Mouse (Mus musculus): ENCODE results near the gene Lrrc8a.

Gene Lrrc8a

GRCm38 (mm10) chr2:30238906-30239465 lies 1.5 kb downstream of the Lrrc8a start:
- no peak for DNase-seq (ENCODE audit: low read depth, low spot score)

DNA sequence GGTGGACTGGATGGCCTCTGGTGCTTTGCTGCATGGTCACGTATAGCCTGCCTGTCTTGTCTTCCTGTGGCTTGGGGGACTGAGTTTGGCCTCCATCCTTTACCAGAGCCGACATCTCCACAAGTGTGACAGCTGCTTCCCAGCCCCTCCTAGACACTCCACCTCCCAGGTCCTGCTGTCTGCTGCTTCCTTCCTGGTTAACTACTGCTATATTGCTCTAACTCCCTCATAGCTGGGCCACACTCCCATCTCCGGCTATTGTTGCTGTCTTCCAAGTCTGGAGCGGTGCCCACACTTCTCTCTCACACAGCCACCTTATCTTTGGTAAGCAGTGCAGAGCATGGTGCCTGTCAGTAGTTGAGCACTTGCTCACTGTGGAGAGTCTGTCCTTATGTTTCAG lies 2.3 kb downstream of the Lrrc8a start:
- no peak for DNase-seq (ENCODE audit: low read depth, low spot score)

- no peak for DNase-seq (ENCODE audit: low read depth, low spot score)
Observed at GRCm38 (mm10) chr2:30240267-30240666, 2.8 kb downstream of the Lrrc8a start, which contains the start of gene Gm28035. Gene Gm28035, plus strand, starts transcription at chr2:30240567.

DNA sequence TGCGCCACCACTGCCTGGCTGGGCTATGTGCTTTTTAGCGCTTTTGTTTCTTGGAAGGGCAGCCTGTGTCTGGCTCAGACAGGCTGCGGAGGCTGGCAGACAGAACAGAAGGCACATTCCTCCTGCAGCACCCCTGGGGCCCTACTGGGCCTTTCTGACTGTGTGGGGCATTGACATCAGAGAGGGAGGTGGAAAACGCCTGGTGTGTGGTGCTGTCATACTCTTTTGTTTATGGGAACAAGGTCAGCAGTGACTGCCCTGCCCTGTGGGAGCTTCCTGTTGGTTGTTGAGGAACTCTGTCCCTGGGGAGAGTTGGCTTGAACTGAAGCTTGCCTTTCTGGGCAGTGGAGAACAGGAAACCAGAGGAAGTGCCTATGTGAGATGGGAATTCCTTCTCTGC lies 5.0 kb downstream of the Lrrc8a start:
- no peak for DNase-seq (ENCODE audit: low read depth, low spot score)

DNA sequence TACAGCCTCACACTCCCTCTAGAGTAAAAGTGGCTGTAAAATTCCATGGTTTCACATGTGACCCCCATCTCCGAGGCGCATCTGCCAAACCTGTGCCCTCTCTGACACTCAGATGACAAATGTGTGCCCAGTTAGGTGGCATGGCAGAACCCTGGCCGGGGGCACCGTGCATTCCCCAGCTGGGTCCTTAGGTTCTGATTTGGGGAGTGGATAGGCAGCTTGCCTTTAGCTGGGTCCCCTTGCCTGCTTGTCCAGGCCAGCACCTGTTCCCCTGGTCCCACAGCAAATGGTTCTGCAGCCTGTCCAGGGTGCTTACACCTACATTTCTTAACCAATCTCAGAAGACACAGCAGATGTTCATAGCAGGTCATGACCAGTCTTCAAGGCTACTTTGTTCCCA lies 5.9 kb downstream of the Lrrc8a start:
- DNase-seq (ENCODE audit: low read depth, low spot score), result no peak

- no peak for DNase-seq (ENCODE audit: low read depth, low spot score)
Observed at GRCm38 (mm10) chr2:30244595-30245178, 7.2 kb downstream of the Lrrc8a start.

DNA sequence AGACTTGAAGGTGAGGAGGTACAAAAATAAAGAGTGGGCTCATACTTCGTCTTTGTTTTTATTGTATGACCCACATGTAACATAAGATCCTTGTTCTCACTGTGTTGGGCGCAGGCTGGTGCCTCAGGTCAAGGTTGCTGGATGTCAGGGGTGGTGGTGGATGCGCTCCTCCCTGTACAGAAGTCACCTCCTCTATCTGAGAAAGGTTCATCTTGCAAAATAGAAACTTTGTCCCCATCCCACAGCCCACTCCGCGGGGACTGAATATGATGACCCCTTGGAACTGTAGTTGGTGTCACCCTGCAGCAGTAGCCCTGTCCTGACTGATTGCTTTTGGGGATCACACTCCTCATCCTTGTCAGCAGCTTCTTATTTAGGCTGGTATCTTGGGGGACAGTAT lies 9.5 kb downstream of the Lrrc8a start:
- no peak for DNase-seq (ENCODE audit: low read depth, low spot score)

GRCm38 (mm10) chr2:30247681-30248080 lies 10.2 kb downstream of the Lrrc8a start:
- DNase-seq (ENCODE audit: low read depth, low spot score), result no peak

DNA sequence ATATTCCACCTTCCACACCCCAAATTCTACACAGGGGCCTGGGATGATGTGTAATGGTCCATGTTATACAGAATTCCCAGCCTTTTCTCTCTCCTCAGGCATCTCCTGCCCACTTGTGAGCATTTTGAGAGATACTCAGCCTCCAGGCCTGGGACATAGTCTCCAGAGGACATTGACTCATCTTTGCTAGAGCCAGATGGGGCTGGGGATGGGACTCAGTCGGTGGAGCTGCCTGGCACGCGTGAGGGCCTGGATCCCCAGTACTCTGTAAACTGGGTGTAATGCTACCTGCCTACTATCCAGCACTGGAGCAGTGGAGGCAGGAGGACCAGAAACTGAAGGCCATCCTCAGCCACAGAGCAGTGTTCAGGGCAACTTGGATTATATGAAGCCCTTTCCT lies 11.7 kb downstream of the Lrrc8a start:
- no peak for DNase-seq (ENCODE audit: low read depth, low spot score)

DNA sequence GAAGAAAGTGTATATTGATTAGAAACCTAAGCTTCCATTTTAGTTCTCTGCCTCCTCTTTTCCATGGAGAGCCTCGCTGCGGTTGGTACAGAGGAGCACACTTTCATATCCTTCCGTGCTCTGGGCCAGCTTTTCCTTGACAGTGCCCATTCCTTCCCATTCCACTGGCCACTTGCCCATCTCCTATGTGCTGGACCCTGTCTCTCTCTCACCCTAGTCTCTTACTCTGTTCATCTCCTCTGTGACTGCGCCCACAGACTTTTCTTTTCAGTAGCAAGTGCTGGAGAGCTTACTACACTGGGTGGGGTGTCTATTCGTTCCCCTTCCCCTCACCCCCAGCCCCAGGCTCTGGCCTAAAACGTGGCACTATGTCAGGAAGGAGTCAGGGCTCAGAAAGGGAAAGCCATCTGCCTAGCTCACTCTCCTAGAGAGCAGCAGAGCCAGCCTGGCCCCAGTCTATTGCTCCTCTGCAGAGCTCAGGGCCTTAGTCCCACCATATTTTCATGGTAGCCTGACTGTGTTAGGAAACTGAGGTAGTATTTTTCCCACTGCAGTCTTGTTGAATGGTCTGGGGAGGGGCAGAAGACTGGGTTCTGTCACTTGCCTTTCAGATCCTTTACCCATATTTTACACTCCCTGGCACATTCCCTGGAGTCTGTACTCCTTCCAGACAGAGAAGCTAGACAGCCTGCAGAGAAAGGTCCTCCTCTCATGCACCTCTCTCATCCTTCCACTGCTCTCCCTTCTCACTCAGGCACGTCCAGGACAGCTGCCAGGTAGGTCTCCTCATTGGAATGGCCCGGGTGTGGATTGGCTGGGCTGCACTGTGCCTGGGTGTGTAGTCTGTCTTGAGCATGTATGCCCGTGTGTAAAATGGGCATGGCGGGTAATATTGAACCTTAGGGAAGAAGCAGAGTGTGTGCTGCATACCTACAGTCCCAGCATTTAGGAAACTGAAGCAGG lies 12.9 kb downstream of the Lrrc8a start:
- no peak for DNase-seq (ENCODE audit: low read depth, low spot score)

DNA sequence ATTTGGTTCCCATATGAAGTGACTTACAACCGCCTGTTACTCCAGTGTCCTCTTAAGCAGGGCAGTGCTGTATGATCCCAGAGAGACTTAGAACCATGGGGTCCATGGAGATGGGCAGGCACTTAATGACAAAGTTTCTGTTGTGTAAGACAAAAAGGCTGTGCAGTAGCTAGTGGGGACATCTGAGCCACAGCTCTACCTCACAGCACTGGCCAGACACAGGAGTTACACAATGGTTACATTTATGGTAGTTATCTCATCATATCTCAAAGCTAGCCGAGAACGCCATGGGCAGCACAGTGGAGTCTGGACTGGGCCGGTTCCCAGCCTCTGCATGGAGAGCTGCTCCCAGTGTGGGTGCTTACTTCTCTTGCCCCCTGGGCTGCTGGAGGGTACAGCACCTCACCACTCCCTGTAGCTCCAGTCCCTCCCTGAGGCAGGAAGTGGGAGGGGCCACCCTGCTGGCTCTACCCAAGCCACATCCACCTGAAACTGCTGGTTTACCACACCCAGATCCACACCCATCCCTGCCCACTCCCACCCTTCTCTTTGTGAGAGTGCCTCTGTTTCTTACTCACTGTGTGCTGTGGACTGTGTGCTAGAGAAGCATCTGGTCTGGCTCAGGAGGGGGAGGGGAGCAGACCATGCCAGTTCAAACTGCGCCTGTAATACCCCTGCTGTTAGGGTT lies 14.0 kb downstream of the Lrrc8a start:
- no peak for DNase-seq (ENCODE audit: low read depth, low spot score)

GRCm38 (mm10) chr2:30252521-30252920 lies 15.0 kb downstream of the Lrrc8a start:
- DNase-seq (ENCODE audit: low read depth, low spot score), result no peak

- no peak for DNase-seq (ENCODE audit: low read depth, low spot score)
Observed at GRCm38 (mm10) chr2:30253809-30254208, 16.3 kb downstream of the Lrrc8a start.

GRCm38 (mm10) chr2:30255631-30256395 lies 18.3 kb downstream of the Lrrc8a start:
- DNase-seq (ENCODE audit: low read depth, low spot score), result no peak

GRCm38 (mm10) chr2:30256616-30257350 lies 19.3 kb downstream of the Lrrc8a start:
- no peak for DNase-seq (ENCODE audit: low read depth, low spot score)

DNA sequence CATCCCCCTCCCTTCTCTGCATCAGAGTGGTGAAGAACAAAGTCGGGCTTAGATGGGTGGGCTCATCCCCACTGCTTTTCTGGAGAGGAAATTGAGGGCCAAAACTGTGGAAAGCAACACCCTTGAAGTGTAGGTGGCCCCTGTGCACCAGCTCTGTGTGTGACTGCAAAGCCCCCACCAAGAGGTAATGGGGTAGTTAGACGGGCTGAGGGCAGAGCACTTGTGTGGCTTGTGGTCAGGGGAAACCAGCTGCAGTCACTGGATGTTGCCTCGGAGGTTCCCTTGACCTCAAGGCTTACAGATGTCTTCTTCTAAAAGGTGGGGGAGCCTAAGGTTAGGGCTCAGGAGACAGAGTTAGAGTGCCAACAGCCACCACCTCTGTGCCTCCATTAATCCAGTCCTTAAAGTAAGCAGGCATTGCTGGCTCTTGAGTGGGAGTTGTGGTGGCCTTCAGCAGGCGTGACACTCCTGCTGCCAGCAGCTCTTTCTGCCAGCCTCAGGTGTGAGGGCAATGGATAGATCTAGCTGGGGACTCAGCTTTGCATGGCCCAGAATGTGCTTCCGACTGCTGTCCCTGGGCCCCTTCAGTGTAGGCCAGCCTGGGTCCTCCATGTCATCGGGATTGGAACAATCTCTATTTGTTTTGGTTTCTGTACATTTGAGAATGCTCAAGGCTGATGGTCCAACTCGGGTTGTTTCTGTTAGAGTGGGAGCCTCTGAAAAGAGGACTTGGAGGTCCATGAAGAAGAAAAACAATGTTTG lies 20.4 kb downstream of the Lrrc8a start:
- DNase-seq (ENCODE audit: low read depth, low spot score), result no peak

DNA sequence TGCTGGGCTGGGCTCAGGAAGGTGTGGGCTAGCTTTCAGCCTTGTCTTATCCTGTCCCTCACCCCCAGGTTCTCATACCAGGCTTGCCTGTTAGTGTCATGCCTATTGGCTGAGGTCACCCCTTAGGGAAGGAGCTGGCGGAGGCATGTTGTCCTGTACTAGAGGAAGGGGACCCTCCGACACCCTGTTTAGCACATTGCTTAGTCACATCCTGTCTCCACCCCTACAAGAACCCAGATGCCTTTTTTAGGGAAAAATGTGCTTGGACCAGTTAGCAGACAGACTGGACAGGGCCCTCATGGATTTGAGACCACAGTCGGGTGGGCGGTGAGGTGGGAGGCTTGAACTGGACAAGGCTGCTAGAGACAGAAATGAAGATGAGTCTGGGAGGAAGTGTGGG lies 21.1 kb downstream of the Lrrc8a start:
- no peak for DNase-seq (ENCODE audit: low read depth, low spot score)

DNA sequence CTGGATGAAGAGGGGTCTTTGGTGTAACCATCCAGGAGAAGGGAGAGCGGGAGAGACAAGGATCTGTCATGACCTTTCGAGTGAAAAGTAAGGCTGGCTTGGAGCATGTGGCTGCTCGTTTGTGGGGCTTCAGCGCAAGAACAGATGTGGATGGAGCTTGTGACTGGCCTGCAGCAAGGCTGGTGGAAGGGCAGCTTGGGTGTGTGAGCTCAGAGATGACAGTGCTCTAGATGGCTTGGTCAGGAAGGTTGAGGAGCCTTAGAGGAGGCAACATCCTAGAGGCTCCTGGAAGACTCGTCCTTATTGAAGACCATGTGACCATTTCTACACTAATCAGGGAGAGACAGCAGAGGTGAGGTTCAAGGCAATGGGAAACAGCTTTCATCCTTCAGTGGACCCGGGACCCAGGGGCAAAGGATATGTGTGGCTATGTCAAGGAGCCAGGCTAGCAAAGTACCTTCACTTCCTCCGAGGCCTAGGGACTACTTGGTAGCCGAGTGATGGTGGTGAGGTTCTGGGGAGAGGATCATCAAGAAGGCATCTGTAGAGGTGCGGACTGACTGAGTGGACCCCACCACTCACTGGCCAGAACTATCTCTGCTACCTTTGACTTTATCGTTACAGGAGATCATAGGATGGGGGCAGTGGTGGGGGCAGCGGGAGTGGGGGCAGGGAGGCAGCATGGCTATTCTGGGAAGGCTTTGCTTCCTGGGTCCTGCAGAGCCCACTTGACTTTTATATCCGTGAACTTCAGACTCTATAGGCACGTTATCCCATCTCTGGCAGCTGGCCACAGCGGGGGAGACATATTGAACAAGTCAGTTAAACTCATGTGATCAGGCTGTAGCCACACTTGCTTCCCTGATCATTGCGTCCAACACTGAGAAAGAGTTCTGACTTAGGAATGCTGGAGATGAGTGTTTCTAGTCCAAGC lies 21.9 kb downstream of the Lrrc8a start:
- no peak for DNase-seq (ENCODE audit: low read depth, low spot score)
